Mouse (Mus musculus): Measurements from ENCODE around the gene Hrasls5.
A peak's percentile ranks its signal among the peaks of the same experiment; 100 is the strongest.

Gene Hrasls5

DNA sequence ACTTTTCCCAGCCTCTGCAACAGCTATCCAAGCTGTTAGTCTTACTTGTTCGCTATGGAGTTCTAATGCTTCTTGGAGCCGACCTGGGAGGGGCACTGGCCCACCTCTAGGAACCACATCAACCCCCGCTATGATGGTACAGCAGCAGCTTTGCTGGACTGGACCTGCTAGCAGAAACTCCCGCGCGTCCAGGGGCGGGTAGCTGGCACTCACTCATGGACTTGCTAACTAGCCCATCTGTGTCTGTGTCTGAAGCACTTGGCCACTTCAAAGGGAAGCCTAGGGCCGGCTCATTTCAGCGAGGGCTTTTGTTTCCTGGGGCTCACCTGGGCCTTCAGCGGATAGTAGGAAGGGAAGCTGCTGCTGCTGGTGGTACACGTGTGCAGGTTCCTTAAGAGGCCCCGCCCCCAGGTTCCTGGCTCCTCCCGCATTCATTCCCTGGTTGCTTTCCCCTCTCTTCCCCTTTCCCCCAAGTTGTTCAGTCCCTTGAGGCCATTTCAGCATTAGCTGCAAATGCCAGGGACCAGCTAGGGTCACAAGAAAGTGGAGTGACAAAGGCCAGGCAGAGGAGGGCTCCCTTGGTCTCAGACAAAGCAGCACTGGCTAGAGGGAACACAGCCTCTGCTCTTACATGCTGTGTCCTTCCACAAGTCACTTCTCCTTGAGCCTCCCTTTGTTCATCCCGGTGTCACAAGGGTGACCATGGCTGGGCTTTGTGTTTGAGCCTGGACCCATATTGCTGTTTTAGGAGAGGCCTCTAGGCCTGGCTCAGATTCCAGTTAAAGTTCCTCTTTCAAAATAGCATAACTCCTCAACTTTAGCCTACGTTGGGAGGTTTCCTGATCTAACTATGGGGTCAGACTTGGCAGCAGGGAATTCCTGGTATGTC lies 5.3 kb upstream of the Hrasls5 start, which contains the start of gene Lgals12:
Gene Lgals12, minus strand, starts transcription at position 393 of the 889 bp plus-strand sequence.
- peak; percentile 65 for DNase-seq

DNA sequence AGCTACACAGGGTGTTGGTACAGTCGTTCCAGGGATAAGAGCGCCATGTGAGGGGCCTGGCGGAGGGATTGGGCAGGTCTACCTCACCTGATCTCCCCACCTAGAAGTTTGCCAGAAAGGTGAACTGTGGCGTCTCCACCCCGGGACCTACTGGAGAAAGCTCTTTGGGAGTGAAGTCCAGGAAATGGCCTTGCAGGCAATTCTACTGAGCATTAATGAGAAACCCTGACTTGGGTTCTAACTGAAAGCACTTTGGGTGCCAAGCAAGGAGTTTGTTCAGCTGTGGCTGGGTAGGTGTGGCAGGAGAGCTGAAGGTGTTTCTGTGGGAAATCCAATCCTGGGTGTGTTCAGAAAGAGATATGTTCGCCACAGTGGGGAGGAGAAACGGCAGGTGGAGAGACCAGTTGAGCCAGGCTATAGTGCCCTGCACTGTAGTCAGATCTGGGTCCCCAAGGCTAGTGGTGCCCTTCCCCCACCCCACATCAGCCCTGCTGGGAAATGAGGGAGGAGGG lies 4.6 kb upstream of the Hrasls5 start:
- peak; percentile 60 for DNase-seq

DNA sequence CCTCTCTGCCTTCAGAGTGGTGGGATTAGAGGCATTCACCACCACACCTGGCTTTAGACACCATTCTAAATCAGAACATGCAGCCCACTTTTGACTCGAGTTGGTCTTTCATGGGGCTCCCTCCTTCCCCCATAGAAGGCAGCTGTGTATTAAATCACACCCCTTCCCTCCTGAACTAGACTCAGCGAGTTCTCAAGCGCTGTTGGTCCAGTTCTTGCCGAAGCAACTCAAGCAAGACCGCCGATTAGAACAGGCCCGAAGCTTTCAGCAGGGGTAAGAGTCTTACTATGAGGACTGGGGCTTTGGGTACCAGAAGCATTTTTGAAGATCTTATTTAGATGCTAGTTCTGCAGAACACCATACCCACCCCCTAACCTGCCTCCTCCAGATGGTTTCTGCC lies 810 bp downstream of the Hrasls5 start:
- no peak for DNase-seq

DNA sequence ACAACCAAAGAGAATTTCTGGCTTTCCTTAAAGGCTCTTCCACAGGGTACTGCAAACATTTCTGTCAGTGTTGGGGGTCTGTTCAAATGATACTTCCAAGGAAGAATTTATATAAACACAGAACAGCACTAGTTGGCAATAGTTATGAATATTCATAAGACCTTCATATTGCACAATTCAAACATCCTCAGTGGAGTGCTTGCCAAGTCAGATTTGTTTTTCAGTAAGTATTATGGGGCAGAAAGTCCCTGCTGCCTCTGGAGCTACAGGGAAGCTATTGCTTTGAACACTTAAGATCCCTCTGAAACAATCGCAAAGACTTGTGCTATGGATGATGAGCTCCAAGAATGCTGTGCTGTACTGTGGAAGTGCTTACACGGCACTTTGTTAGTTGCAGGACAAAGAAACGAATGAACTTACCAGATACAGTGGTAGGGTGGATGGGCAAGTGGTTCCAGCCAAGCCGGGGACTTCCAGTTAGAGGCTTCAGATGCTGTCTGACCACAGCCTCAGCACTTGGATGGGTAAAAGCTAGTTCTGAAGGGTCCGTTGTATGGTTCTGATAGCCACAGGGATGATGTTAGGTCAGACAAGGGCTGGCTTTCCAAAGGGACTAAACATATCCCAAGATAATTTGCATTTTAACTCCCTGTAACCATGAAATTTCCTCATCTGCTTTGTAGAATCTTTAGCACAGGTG lies 4.0 kb downstream of the Hrasls5 start:
- DNase-seq: peak; percentile 22

DNA sequence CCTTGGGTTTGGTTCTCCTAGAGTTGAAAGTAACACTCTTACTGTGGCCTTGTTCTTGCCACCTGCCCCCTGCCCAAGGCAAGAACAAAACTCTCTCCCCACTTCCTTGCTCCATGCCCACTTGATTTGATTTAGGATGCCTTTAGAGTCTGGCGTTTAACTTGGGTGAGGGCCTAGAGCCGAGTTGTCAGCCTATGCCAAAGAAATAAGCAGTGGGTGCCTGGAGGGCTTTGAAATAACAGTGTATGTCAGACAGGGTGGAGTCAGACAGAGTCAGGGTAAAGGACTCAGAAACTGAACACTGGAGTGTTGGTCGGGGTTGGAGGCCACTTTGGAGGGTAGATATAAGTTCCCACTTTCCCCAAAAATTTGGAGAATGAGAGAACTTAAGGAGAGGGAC lies 4.7 kb downstream of the Hrasls5 start:
- no peak for DNase-seq

DNA sequence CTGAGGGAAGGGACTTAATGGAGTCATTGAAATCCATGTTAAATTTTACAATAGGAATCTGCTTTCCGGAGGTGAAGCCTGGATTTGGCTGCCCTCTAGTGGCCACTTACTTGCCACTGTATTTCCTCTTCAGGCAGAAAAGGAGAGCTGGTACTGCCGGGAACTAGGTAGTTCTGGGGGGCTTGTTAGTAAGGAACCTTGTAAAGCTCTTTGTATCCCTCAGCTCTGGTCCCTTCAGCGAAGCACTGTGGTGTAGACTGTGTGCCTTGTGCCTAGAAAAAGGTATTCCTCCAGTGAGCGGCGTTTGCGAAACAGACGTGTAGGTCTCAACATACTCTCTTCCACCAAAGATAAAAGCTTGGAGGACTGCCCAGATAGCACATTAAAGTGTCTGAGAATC lies 5.4 kb downstream of the Hrasls5 start:
- peak; percentile 83 for DNase-seq

DNA sequence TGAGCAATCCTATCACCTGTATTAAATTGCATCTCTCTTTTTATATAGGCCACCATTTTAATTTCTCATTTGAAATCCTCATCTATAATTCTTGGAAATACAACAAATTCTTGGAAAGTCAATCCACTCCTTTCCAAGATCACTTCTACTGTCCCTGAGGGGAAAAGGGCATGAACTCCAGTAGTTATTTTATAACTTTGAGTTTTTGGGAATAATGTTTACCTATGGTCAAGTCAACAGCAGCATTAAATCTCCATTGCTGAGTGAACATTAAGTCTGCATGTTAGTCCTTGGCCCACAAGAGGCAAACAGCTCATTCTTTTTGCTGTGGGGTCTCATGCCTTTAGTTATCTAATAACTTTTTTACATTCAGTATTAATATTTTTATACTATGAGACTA lies 20.7 kb downstream of the Hrasls5 start:
- DNase-seq: no peak

DNA sequence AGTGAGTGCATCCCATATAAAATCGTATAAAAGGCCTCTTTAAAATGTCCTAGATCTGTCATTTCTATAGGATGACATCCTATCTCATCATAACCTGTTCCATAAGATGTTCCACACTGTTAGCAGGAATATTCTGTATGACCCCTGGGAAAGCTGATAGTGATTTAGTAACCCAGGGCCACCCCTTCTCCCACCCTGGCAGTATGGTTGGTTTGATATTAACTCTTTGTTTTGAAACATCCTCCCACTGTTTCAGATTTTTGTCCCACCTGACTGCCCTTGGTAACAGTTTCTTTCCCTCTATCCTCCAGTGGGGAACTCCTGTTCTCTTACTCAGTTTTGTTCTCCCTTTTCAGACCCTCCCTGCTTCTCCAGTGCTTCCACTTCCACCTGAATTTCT lies 21.4 kb downstream of the Hrasls5 start:
- DNase-seq: no peak

DNA sequence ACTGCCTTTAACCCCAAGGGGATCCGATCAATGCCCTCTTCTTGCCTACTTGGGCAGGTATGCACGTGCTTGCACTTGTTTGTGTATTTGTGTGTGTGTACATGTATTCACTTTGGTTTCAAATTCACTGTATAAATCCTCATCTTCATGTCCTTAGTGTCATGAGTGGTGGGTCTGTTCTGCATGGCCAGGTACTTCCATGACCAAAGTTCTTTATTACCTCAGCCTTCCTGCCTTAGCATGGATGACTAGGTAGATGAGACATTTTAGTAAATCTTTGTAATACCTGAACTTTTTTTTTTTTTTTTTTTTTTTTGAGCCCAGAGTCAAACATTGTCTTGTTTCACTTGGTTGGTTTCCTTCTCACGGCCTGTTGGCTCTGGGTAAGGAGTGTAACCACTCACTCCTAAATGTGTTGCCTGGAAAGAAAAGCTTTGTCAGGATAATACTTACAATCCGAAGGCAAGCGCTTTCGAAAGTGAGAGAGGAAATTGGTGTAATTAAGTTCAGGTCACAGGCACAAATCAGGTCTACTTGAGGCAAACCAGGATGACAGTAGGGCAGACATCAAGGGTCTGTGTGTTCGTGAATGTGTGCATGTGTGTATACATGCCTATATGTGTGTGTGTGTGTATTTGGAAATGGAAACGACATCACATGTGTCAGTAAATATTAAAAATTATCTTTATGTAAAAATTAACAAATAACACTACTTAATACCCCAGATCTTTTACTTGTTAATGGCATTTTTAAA lies 36.7 kb downstream of the Hrasls5 start:
- DNase-seq: no peak

DNA sequence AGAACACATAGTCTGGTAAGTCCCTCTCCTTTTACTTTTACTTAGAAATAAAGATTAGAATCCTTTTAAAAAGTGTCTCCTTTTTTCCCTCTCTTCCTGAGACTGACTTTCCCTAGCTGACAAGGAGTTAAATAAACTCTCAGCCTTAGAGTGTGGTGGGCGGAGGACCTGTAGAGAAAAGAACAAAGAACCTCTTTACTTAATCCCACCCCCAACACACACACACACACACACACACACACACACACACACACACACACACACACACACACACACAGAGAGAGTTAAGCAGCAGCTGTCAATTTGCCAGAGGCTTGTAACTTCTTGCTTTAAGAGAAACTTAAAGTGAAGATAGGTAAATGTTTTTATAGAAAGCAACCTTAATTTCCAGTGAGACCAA lies 59.7 kb downstream of the Hrasls5 start:
- no peak for DNase-seq

DNA sequence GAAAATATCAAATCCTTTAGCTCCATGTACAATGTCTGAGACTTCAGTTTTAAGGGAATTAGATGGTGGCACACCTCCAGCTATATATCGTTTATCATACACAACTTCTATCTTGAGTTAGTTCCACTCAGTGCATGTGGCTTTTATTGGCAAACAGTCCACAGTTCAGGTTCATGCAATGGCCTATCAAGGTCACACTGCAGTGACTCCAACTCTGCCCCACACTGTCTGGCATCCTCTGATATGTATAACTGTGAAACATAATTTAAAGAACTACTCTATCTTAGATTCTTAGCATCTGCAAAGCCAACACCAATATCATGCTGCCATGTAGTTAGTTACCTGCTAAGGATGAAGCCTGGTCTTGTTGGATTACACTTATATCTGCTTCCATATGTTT lies 75.6 kb downstream of the Hrasls5 start:
- DNase-seq: no peak

All from lung, postnatal 36 days (tissue).